Mouse (Mus musculus) heart, adult 11 months (tissue): ENCODE results near the gene Sdc4.

Experiments used
- DNase-seq: peaks from one replicate; pipeline ENCODE4 v3.0.0; 2022

Gene Sdc4

GRCm38 (mm10) chr2:164449341-164450042 lies 5.8 kb upstream of the Sdc4 start:
- no peak for DNase-seq

DNA sequence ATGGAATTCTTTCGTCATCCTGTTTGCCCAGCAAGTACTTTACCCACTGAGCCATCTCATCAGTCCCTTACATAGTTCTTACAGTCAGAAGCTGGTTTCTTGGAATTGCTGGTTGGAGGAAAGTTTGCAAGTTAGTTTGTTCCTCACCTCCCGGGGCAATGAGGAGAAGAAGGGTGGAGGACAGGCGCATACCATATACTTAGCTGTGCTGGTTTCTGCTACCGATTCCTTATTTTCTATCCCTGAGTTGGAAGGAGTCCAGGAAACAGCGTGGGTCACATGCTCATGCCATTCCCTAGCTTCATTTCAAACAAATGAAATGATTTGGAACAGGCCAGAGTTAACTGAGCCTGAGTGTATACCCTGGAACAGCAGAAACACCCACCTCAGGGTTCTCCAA lies 5.2 kb upstream of the Sdc4 start:
- no peak for DNase-seq

DNA sequence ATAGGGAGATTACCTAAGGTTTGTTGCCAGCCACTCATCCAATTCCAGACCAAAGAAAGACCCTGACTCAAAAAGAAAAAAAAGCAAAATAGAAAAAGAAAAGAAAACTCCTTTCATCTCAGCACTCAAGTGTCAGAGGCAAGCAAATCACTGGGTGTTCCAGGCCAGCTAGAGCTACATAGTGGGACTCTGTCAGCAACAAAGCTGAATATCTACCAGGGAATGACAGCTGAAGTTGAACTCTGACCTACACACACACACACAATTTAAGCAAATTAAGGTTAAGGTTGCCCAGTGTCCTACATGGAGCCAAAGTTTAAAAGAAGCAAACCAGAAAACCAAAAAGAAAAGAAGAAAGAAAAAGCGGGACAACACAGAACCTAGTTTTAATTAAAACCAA lies 4.5 kb upstream of the Sdc4 start:
- no peak for DNase-seq

DNA sequence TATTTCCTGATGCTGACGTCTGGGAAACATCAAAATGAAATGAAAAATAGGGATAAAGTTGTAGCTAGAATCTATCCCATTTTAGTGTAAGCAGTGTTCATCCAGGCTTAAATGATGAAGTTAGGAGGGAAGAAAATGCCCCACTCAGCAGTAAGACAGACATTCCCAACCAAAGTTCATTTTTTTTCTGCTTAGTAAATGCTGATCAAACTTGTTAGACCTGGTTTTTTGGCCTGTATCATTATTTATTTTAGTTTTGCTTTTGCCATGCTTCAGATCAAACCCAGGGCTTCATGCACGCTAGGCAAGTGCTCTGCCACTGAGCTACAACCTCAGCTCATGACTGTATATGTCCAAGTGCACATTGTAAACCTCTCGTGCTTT lies 2.4 kb upstream of the Sdc4 start:
- no peak for DNase-seq

DNA sequence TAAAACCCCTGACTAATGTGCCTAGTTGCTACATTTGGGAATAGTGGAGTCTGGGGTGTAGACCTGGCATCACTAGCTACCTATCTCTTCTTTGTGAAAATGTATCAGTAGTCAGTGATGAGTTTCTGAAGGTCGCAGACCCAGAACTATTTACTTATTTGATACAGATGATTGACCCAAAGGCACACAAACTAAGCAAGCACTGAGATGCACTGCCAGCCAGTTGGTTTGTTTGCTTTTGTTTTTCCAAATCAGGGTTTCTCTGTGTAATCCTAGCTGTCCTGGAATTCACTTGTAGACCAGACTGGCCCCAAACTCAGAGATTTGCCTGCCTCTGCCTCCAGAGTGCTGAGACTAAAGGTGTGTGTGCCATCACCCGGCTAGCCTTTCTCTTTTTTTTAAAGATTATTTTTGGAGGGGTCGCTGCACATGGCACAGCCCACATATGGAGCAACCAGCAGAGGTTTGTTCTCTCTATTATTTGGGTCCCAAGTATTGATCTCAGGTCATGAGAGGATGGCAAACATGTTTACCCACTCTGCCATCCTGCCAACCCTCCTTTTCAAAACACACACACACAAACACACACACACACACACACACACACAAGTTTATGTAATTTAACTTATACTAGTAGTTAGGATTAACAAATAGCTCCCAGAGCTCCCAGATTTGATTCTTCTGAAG lies 1.9 kb upstream of the Sdc4 start:
- DNase-seq = no peak

- no peak for DNase-seq
Observed at GRCm38 (mm10) chr2:164444701-164445100, 1.0 kb upstream of the Sdc4 start.

DNA sequence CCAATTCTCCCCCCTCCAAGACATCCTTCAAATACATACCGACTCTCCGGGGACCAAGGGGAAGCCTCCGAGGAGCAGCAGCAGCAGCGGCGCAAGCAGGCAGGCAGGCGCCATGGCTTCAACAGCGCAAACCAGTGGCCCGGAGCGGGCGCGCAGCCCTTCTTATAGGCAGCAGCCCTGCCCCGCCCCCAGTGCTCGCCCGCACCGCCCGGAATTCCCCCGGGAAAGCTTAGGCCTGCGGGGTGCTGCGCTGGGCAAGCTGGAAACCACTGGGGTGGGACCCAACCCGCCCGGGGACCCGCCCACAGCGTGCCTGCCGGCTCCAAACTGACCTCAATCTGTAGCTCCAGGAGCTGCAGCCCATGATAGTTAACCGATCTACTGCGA lies 643 bp downstream of the Sdc4 start:
- DNase-seq = peak; percentile 99

- peak; percentile 97 for DNase-seq
Observed at GRCm38 (mm10) chr2:164442315-164443050, 1.2 kb downstream of the Sdc4 start.

GRCm38 (mm10) chr2:164441731-164442130 lies 2.0 kb downstream of the Sdc4 start:
- no peak for DNase-seq

DNA sequence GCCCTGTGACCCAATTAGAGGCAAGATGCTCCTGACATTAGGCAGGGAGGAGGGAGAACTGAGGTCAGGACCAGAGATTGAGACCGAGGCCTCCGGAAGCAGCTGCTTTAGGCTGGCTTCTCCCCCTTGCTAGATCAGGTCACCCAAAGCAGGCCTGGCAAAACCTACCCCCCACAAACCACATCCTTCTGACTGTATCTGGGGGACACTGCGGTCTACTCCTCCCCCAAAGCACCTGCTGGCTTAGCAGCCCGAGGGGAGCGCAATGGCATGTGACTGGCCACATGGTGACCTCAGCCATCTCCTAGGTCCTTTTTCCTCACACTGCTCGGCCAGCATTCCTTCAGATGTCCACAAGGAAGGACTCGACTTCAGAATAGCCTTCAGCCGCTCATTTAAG lies 2.5 kb downstream of the Sdc4 start:
- peak; percentile 95 for DNase-seq

GRCm38 (mm10) chr2:164440314-164440713 lies 3.4 kb downstream of the Sdc4 start:
- no peak for DNase-seq

GRCm38 (mm10) chr2:164439001-164439421 lies 4.7 kb downstream of the Sdc4 start:
- peak; percentile 95 for DNase-seq

- no peak for DNase-seq
Observed at GRCm38 (mm10) chr2:164438257-164438656, 5.4 kb downstream of the Sdc4 start.

DNA sequence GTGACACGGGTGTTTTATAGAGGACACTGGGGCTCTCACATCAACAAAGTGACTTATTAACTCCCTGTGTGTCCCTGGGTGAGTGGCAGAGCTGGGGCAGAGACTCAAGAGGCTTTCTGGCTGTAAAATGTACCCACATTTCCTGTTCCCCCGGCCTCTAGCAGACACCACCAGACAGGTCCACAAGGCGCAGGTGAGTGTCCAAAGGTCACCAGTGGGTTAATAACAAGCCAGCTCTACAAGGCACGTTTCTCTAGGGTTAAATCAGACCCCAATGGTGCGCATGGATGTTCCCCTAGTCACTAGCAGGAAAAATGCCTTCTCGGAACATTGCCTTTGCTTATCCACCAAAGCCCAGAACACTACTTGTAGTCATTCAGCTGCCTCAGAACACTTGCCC lies 6.0 kb downstream of the Sdc4 start:
- DNase-seq = no peak

DNA sequence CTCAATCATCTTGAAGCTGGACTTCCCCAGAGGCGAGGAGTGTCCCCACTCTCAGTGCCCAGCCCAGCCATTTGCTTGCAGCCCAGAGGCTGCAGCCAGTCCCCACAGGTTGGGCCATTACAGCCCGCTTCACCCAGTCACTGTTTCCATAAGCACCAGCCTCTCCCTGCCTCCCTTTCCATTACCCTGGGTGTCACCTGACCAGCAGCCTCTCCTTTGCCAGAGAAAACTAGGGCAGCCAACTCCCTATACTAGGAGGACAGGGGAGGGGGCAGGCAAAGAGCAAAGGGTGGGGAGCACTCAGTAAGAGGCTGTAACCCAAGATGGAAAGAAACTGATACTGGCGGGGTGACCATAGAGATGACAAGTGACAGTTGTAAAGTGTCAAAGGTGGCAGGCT lies 6.7 kb downstream of the Sdc4 start:
- DNase-seq = peak; percentile 96

GRCm38 (mm10) chr2:164436215-164436913 lies 7.3 kb downstream of the Sdc4 start:
- no peak for DNase-seq

- no peak for DNase-seq
Observed at GRCm38 (mm10) chr2:164435216-164436090, 8.2 kb downstream of the Sdc4 start.

- no peak for DNase-seq
Observed at GRCm38 (mm10) chr2:164434681-164435080, 9.0 kb downstream of the Sdc4 start.

- DNase-seq = no peak
Observed at GRCm38 (mm10) chr2:164433278-164433895, 10.3 kb downstream of the Sdc4 start.

GRCm38 (mm10) chr2:164432541-164433191 lies 11.0 kb downstream of the Sdc4 start:
- DNase-seq = peak; percentile 95
